15 mouse cellular contexts compared by ENCODE assay signal in the genomic region with DNA sequence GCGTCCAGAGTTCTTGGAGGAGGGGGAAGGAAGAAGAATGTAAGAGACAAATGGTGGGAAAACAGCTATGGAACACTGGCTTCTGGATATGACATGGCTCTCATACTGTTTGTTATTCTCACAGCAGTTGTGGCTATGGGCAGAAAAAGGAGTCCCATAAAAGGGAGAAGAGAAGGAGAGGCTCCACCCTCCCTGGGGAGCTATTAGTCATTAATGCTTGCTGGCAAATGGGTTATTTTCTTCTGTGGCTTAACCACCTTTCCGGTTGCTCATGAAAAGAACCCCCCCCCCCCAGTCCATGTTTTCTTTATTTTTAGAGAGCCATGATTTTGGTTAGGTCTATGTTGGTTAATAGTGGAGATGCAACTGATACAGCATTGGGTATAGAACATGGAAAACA.
DNase-seq lines count a peak whose midpoint lies in the region.
"Had no signal": no experiment of that assay in that cellular context is flagged by ENCODE, and none has a peak within 500 bp of the region (broad histone marks: within the 10 kb centered on the region; RNA-seq: fewer than 3 reads in every experiment).

No protein-coding gene starts in this region.

- DNase-seq in 3134 (ENCODE audit: extremely low read depth, insufficient read length, low spot score) = peak; percentile 20
- DNase-seq in 3T3-L1 (ENCODE audit: low read depth, low spot score) = peak; percentile 53
- DNase-seq in Muller cell, postnatal 12 days (ENCODE audit: inconsistent ontology term) = peak; percentile 9
- DNase-seq in adrenal gland, adult 8-10 months = no peak
- no peak for DNase-seq in left cerebral cortex, adult 8-10 months (ENCODE audit: low spot score in 2 of 2)
- DNase-seq: adrenal gland, adult 2 months; adrenal gland, postnatal 14 days; adrenal gland, postnatal 36 days; B cell, adult 2 months; cerebellum, adult 11-12 months; cerebellum, adult 2 months; cerebellum, adult 9-10 months; cerebellum, postnatal 10 days; cerebellum, postnatal 25 days; forebrain, postnatal 0 days had no signal

Comparison
In these comparisons a context has a peak if more than half of its experiments do, and no peak if none do; other contexts are left out.
1. DNase-seq: peak in 3134 (single experiment), 3T3-L1 (single experiment) and Muller cell, postnatal 12 days (single experiment); none in adrenal gland, adult 8-10 months (single experiment) and left cerebral cortex, adult 8-10 months (0 of 2).